Mouse (Mus musculus): ENCODE data around the gene Ogdh.
A peak's percentile ranks its signal among the peaks of the same experiment; 100 is the strongest.
"Not testable (repeated sequence)": the region's sequence is repeated elsewhere in the genome, so short reads cannot be mapped to it uniquely, and the experiment has no call there.

The Ogdh gene

DNA sequence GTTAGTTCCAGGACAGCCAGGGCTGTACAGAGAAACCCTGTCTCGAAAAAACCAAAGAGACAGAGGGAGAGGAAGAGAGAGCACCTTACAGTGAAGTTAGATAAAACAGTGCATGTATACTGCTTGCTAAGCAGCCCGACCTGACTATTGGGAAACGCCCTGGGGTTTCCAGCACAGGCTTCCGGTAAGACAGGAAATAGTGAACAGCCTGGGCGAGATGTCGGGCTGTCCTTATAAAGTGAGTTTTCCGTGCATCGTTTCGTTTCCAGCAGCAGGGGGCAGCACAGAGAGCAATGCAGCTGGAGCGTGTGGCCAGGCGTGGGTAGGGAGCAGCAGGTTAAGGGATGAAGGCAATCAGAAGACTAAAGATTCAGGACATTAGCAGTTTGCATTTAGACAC, 74.5 kb downstream of the Ogdh start:
- peak; percentile 94 for DNase-seq (ENCODE audit: low read depth, low spot score)

- DNase-seq (ENCODE audit: low read depth, low spot score) = no peak
Observed at GRCm38 (mm10) chr11:6366434-6366833, 75.0 kb downstream of the Ogdh start.

GRCm38 (mm10) chr11:6367156-6367555, 75.7 kb downstream of the Ogdh start:
- no peak for DNase-seq (ENCODE audit: low read depth, low spot score)

DNA sequence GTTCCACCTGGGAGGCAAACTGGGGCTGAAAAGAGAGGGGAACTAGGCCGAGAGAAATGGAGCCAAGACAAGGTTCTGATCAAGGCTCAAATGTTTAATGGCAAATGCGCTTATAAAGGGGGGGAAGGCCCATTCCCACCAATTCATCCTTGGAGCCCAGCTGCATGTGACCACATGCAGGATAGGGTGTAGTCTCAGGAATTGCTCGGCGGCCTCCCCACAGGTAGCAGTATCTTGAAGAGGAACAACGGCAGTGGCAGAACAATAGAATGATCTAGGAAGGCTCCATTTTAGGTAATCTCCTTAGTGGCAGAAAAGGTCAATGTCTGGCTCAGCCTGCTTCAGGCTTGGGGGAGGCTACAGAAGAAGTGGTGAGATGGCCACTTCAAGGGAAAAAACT, 76.6 kb downstream of the Ogdh start:
- DNase-seq (ENCODE audit: low read depth, low spot score) = not testable (repeated sequence)

DNA sequence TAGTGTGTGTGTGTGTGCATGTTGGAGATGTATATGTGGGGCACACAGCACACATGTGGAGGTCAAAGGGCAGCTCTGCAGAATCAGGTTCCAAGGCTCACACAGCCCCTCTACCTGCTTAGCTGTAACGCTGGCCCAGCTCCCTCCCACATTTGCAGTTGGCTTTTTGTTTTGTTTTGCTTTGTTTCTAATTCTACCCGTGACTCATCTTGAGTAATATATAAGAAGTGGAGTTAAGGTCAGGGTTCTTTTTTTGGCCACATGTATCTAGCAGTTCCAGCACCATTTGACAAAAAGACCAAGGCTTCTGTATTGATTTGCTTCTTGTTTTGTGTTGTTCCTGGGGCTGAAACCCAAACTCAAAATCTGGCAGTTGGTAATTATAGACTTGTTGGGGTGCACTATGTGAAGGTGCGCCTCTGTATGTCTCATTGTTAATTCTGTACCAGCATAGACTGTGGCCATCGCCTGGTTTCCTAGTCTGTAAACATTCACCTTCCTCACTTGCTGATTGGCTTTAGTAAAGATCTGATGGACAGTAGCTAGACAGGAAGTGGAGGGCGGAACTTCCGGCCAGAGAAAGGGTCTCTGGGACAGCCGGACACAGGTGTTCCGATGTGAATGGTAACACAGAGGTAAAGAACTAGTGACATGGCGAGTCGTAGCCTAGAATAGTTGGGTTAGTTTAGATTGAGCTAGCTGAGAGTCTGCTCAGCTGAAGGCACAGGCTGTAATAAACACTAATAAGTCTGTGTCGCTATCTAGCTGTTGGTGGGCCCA, 80.1 kb downstream of the Ogdh start:
- no peak for DNase-seq (ENCODE audit: low read depth, low spot score)

DNA sequence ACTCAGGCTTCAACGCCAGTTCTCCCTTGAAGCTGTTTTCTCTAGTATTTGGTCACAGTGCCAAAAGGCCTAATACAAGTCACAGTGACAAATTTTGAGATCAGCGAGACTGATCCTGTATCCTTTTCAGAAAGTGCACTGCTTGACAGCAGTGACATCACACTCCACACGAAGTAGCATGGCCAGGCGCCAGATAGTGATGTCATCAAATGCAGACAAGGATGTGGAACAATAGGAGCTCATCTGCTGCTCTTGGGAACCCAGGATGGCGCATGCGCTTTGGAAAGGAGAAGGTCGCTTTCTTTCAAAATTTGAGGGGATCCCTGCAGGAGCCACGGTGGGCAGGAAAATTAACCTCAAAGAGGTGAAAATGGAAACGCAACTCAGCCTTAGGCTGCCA, 81.4 kb downstream of the Ogdh start:
- DNase-seq (ENCODE audit: low read depth, low spot score) = no peak

DNA sequence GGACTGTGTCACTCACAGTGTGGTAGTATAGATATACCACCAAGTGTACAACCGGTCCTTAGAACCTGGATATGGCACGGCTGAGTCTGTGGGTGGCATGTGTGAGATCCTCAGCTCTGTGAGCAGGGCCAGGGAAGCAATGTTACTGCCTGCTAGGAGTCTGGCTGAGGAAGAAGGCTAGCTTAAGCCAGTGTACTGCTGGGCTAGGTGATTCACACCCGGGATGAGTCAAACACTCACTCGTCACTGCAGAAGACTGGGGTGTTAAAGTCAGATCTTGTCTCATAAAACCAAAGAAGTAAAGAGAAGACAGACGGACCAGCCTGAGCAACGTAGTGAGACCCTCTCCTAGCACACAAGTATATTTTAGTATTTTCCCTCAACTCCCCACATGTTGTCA, 89.5 kb downstream of the Ogdh start:
- no peak for DNase-seq (ENCODE audit: low read depth, low spot score)

DNA sequence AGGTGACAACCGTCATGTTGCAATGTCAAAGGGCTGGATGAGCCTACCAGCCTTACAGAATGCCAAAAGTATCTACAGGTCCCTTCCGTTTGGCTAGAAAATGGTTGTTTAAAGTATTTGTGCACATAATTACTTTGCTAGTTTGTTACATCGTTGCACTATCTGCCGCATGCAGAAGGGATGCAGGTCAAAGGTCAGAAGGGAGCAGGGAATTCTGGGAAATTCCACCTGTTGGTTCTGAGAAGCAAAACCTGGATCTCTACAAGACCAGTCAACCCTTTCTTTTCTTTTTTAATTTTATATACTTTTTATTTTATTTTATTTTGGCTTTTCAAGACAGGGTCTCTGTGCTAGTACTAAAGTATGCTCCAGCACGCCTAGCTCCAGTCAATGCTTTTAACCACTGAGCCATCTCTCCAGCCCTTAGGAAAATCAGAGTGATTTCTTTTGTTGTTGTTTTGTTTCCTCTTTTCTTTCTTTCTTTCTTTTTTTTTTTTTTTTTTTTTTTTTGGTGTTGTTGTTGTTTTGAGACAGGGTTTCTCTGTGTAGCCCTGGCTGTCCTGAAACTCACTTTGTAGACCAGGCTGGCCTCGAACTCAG, 96.8 kb downstream of the Ogdh start:
- no peak for DNase-seq (ENCODE audit: low read depth, low spot score)

DNA sequence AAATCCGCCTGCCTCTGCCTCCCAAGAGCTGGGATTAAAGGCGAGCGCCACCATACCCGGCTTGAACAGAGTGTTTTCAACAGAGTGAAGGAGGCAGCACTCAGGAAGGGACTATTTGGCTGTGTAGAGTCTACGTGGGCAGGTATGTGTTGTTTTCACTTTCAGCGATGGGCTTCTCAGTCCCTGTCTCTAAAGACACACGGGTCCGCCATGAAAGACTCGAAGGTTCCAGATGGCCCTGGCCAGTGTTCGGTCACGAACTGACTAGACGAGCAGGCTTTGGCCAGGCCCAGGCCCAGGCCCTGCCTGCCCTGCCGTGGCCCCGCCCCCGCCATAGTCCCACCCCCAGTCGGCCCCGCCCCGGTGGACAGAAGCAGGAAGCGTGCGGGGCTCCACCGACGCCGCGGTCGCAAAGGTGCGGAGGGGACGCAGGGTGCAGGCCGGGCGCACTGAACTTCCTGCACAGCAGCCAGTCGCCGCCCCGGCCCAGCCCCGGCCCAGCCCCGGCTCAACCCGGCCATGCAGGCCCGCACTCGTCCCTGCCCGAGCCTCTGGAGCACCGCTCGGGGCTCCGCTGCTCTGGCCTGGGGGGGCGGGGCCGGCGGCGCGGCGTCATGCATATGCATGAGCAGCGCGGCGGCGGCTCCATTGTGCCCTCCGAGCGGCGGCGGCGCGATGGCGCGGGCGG, 97.4 kb downstream of the Ogdh start, which contains the start of gene Zmiz2:
Gene Zmiz2 (plus strand): TSS at position 349 of the 688 bp plus-strand sequence.
- peak; percentile 97 for DNase-seq (ENCODE audit: low read depth, low spot score)

DNA sequence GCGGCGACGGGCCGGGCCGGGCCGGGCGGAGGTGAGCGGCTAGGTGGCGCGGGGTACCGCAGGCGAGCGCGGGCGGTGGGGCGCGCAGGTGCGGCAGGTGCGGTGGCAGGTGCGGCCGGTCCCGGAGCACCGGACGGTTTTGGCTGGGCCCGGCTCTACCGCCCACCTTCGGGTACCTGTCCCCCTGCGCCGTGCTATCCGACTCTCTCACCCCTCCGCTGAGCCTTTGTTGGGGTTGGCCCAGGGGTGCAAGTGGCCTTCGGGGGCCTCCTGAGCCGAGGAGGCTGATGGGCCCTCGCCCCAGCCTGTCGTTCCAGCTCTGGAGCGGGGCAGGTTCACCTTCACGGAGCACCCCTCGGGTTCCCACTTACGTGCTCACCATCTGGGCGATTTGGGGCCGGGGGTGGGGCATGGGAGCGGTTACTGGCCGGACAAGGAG, 98.1 kb downstream of the Ogdh start:
- no peak for DNase-seq (ENCODE audit: low read depth, low spot score)

DNA sequence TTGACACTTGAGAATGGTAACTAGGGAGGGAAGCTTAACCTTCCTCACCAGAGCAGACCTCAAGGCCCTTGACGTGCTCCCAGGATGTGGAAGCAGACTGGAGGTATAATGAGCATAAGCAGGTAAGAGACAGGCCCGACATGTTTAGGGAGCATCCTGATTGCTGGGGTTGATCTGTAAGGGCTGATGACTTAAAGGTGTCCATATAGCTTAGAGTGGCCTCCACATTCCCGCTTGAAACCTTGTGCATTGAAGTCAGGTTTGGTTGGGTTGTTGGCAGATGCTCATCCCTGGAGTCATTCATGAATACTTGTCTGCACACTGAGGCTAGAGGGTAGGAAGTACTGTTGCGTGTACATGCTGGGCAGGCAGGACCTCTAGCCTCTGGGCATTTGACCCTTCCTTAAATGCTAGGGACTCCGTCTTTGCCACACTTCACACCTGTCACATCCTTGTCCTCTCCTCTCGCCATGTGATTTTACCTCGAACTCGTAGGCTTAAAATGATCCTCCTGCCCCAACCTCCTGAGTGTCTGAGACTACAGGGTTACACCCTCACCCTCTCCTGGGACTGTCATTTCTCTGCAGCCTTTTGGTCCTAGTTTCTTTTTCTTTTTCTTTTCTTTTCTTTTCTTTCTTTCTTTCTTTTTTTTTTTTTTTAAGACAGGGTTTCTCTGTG, 99.1 kb downstream of the Ogdh start:
- DNase-seq (ENCODE audit: low read depth, low spot score) = no peak

- DNase-seq (ENCODE audit: low read depth, low spot score) = peak; percentile 77
Observed at GRCm38 (mm10) chr11:6391516-6392276, 100.3 kb downstream of the Ogdh start.

- DNase-seq (ENCODE audit: low read depth, low spot score) = no peak
Observed at GRCm38 (mm10) chr11:6392857-6393256, 101.4 kb downstream of the Ogdh start.

DNA sequence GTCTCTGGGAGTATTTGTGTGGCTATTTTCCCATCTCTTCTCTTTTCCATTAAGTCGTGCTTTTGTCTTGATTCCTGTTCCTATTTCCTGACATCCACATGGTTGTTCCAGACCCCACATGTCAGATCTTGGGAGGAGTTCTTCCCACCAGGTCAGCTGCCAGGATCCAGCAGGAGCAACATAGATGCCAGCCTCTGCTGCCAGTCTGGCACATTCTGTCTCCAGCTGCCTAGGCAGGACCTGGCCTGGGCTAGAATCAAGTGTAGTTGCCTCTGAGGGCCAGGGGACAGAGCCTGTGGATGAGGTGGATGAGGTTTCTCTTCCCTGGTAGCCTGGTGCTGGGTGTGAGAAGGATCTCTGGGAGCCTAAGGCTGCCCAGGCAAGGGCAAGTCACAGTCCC, 102.4 kb downstream of the Ogdh start:
- DNase-seq (ENCODE audit: low read depth, low spot score) = no peak

DNA sequence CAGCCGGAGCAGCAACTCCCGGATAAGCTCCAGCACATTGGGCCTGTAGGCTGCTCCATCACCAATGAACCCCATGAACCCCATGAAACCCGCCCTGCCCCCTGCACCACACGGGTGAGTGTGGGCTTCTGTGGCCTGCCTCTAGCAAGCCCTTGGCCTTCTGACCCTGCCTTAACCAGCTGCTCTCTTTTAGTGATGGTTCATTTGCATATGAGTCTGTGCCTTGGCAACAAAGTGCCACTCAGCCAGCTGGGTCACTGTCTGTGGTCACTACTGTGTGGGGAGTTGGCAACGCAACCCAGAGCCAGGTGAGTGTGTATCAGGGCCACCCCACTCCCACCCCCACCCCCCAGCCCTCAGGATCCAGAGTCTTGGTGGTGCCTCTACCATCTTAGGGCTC, 104.1 kb downstream of the Ogdh start:
- DNase-seq (ENCODE audit: low read depth, low spot score) = no peak

DNA sequence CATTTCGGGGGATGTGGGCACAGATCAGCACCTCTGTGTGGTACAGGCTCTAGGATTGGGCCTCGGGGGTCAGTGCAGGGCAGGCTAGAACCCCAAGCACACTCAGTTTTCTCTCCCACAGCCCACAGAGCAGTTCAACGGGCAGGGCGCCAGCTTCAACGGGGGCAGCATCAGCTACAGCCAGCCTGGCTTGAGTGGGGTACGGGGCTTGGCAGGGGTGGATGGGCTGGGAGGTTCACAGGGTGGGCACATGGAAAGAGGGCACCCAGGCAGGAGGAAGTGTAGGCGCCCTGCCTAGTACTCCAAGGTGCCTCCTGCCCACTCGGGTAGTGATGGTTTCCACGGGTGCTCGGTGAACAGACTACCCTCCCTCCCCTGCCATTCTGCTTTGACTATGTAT, 106.7 kb downstream of the Ogdh start:
- DNase-seq (ENCODE audit: low read depth, low spot score) = no peak

- peak; percentile 91 for DNase-seq (ENCODE audit: low read depth, low spot score)
Observed at GRCm38 (mm10) chr11:6402515-6403510, 111.4 kb downstream of the Ogdh start.

DNA sequence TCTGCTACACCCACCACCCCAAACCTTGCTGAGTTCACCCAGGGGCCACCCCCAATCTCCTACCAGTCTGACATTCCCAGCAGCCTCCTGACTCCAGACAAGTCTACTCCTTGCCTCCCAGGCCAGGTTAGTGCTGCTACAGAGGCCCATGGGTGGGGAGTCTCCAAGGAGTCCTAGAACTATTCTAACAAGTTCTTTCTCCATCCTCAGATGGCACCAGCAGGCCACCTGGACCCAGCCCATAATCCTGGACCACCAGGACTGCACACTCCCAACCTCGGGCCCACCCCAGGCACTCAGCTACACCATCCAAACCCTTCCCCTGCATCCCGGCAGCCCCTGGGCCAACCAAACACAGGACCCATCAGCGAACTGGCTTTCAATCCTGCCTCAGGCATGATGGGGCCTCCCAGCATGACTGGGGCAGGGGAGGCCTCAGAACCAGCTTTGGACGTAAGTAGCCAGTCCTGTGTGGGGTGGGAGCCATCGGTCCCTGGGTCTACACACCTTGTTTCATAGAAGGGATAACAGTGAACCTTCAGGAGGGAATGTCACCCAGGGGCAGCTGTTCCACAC, 112.5 kb downstream of the Ogdh start:
- DNase-seq (ENCODE audit: low read depth, low spot score) = no peak

DNA sequence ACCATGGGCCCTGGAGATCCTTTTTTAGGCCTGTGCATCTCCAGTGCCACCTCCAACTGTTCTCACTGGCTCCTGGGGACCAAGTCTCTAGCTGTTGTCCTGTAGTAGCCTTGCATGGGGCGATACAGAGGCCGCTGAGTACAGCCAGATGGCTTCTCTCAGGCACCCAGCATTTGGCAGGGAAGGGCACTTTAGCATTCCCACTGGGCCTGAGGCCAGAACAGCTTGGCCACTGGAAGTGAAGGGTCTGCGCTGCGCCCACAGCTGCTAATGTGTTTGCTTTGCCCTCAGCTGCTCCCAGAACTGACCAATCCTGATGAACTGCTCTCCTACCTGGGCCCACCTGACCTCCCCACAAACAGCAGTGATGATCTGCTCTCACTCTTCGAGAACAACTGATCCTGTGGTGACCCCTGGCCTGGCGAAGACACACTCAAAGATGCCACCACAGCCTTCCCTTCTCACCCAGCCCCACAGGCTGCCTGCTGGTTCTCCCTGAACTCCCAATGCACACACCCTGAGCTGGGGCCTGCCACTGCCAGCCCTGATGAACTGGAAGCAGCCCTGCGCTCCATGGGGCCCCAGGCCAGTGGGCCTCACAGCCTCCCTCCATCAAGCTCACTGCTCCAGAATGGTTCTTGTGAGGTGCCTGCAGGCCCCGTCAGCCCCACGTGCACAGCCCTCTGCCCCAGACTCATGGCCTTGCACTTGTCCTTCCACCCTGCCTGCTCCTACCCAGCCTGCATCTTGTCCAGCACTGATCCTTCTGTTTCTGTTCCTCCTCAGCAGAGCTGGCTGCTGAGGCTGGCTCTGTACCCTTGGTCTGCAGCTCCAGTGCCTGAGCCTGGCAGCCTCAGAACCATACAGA, 113.5 kb downstream of the Ogdh start:
- DNase-seq (ENCODE audit: low read depth, low spot score) = no peak
